Mouse (Mus musculus): ENCODE measurements around the gene Nr2c2. TPM values are rescaled to one million over a fixed set of nuclear protein-coding genes. Genes with fewer than 3 reads are reported as not detected.

Gene Nr2c2
- 10 to 100 TPM; 59.7 to 64.9 TPM for polyA plus RNA-seq (2017; shearing (Covaris generic))

GRCm38 (mm10) chr6:92091130-92091591, at the start of gene Nr2c2:
Gene Nr2c2 (plus strand): TSS chr6:92091390.

GRCm38 (mm10) chr6:92183621-92184131, 92.5 kb downstream of the Nr2c2 start, which contains the start of gene Mrps25:
Gene Mrps25 (minus strand): TSS chr6:92184033.

GRCm38 (mm10) chr6:92214773-92215449, 123.7 kb downstream of the Nr2c2 start, which contains the start of gene Rbsn:
Gene Rbsn (minus strand): TSS chr6:92214925.

Other genes with a start within 250 kb of the Nr2c2 start
- 10 to 100 TPM; 31.6 to 48.3 TPM for gene Ccdc174, start 213.3 kb upstream of the Nr2c2 start, polyA plus RNA-seq (2017; shearing (Covaris generic))
- 1 to 10 TPM in 1 of 2 experiments, under 1 TPM in 1; 0.07 to 2.6 TPM for gene 4930590J08Rik, start 188.6 kb upstream of the Nr2c2 start, polyA plus RNA-seq (2017; shearing (Covaris generic))
- 1 to 10 TPM in 1 of 2 experiments, under 1 TPM in 1; 0.29 to 4.3 TPM for gene Fgd5, start 112.5 kb upstream of the Nr2c2 start, polyA plus RNA-seq (2017; shearing (Covaris generic))
- gene Mrps25, start 92.6 kb downstream of the Nr2c2 start, polyA plus RNA-seq (2017; shearing (Covaris generic)), result 10 to 100 TPM; 45.9 to 49.6 TPM
- 10 to 100 TPM; 19.4 to 21.4 TPM for gene Rbsn, start 123.5 kb downstream of the Nr2c2 start, polyA plus RNA-seq (2017; shearing (Covaris generic))
- under 1 TPM in 1 of 2 experiments, not detected in 1; 0.34 TPM for gene Trh, start 153.3 kb downstream of the Nr2c2 start, polyA plus RNA-seq (2017; shearing (Covaris generic))

Data from inflammation-experienced regulatory T-cells (primary cell).